Mouse (Mus musculus) CH12.LX (cell line): ENCODE results near the gene Mark1.

Experiments
- BHLHE40 ChIP-seq: IDR thresholded peaks from 2 replicates; pipeline ENCODE4 v1.6.1; 2011; ENCODE audit warnings: mild to moderate bottlenecking, low read depth, low read length, improper control_type of control experiment
- GABPA ChIP-seq: IDR thresholded peaks from 2 replicates; pipeline ENCODE4 v1.6.1; 2012; ENCODE audit warnings: low read depth, low read length, improper control_type of control experiment, inconsistent platforms; ENCODE audit not compliant: insufficient replicate concordance
- MYC ChIP-seq: IDR thresholded peaks from 2 replicates; pipeline ENCODE4 v1.6.1; 2011; ENCODE audit warnings: low read depth, mild to moderate bottlenecking, improper control_type of control experiment, low read length
- ZMIZ1 ChIP-seq: IDR thresholded peaks from 2 replicates; pipeline ENCODE4 v1.6.1; 2012; ENCODE audit warnings: low read depth, mild to moderate bottlenecking, inconsistent platforms, low read length, improper control_type of control experiment
- ZNF384 ChIP-seq: IDR thresholded peaks from 2 replicates; pipeline ENCODE4 v1.6.1; 2012; ENCODE audit warnings: low read depth, low read length, improper control_type of control experiment, inconsistent platforms

DNA sequence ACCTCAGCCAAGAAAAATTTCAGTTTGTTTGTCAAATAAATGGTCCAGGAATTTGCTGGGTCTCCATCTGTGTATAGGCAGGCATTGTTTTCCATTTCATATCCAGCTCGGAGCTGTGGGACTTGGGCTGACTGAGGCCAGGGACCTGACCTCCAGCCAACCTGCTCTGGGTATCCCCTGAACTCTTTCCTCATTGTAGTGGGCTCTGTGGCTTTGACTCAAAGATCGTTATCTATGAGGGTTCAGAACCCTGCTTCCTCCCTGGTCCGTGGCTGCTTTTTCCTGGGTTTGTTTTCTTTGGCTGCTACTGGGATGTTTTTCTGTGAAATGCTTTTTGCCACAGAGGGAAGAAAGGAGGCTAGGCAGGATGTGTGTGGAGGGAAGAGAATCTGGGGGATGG, 145.4 kb downstream of the Mark1 start:
- TF ChIP-seq BHLHE40, result no peak
- TF ChIP-seq ZNF384, result no peak
- no peak for TF ChIP-seq ZMIZ1
- no peak for TF ChIP-seq MYC
- no peak for TF ChIP-seq GABPA
